Mouse (Mus musculus) testis, adult 2 months (tissue): ENCODE data around the gene Slc16a10.

ENCODE experiments used
- CTCF ChIP-seq: fragments of 200-500 bp; IDR thresholded peaks from 2 replicates; pipeline ENCODE4 v1.5.1; 2012; ENCODE audit warnings: low read depth, mild to moderate bottlenecking, inconsistent platforms, low read length, moderate library complexity; ENCODE audit not compliant: control insufficient read depth, insufficient read depth, insufficient replicate concordance
- POLR2A ChIP-seq: fragments of 200-500 bp; IDR thresholded peaks from 2 replicates; pipeline ENCODE4 v1.6.1; 2012; ENCODE audit warnings: low read depth, mild to moderate bottlenecking, inconsistent platforms, low read length, moderate library complexity; ENCODE audit not compliant: control insufficient read depth

- TF ChIP-seq POLR2A (no peak), CTCF (no peak)
Observed at GRCm38 (mm10) chr10:40068595-40068994, 73.5 kb downstream of the Slc16a10 start.
